Mouse (Mus musculus): ENCODE measurements around the gene Gm13279.
A peak's percentile ranks its signal among the peaks of the same experiment; 100 is the strongest.
"Not testable (repeated sequence)": the region's sequence is repeated elsewhere in the genome, so short reads cannot be mapped to it uniquely, and the experiment has no call there.

Gm13279 gene

GRCm38 (mm10) chr4:88799365-88799764 lies 2.2 kb downstream of the Gm13279 start, which contains the start of gene Gm13285:
Gene Gm13285, plus strand, starts transcription at chr4:88799665.
- DNase-seq = not testable (repeated sequence)

DNA sequence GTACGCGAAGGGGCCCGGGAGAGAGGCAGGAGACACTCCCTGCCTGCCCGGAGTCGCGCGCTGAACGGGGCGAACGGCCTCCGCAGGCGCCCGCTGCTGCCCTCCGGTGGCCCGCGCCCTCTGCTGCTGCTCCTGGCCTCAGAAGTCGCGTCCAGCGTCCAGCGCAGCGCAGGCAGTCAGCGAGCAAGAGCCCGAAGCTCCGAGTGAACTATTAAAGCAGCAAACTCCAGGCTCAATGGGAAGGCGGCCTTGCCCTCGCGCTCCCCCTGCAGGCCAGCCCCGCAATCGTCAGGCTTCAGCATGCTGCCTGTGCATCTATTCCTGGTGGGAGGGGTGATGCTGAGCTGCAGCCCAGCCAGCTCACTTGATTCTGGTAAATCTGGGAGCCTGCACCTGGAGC lies 5.8 kb downstream of the Gm13279 start, which contains the start of gene Gm13287:
Gm13287 (plus strand) TSS at position 301 of the 400 bp plus-strand sequence.
- DNase-seq = not testable (repeated sequence)

DNA sequence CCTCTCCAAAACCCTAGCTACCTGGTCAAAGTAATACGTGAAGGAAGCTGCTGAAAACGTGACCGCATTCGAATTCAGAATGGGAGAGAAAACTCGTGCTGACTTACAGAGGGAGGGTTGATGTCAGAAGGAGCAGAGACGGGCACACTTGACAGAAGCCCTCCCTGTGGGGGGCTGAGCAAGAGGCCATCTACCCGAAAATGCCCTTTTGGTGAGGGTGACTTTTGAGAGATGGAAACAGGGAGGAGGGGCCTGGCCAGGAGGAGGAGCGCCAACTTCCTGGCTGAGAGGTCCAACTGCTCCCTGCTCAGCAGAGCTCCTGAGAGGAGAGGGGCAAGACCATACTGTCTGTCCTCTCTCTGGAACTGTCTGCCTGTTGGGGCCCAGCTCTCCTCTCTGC lies 8.0 kb downstream of the Gm13279 start, which contains the start of gene Gm13288:
Gm13288 (plus strand) TSS at position 301 of the 400 bp plus-strand sequence.
- DNase-seq = not testable (repeated sequence)

DNA sequence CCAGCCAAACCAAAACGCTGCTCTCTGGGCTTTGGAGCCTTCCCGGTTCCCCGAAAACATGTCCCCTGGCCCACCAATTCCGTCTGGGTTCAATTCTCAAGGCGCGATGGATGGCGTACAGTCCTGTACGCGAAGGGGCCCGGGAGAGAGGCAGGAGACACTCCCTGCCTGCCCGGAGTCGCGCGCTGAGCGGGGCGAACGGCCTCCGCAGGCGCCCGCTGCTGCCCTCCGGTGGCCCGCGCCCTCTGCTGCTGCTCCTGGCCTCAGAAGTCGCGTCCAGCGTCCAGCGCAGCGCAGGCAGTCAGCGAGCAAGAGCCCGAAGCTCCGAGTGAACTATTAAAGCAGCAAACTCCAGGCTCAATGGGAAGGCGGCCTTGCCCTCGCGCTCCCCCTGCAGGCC lies 8.6 kb downstream of the Gm13279 start:
- DNase-seq = peak in 1 of 2 experiments; percentile 13

DNA sequence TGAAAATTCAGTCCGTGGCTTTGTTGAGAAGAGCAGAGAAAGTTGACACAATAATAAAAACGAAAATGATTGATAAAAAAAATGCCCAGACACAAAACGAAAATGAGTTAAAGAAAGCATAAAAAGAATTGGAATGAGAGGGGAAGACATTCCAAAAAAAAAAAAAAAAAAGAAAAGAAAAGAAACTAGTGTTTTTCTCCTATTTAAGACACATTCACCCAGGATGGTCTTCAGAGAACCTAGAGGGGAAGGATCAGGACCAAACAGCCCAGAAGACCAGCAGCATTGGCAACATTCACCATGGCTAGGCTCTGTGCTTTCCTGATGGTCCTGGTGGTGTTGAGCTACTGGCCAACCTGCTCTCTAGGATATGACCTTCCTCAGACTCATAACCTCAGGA lies 18.7 kb downstream of the Gm13279 start, which contains the start of gene Ifna7:
Ifna7 (plus strand) TSS at position 301 of the 400 bp plus-strand sequence.
- no peak for DNase-seq

GRCm38 (mm10) chr4:88819659-88820058 lies 22.5 kb downstream of the Gm13279 start, which contains the start of gene Ifna11:
Gene Ifna11, plus strand, starts transcription at chr4:88819959.
- no peak for DNase-seq

DNA sequence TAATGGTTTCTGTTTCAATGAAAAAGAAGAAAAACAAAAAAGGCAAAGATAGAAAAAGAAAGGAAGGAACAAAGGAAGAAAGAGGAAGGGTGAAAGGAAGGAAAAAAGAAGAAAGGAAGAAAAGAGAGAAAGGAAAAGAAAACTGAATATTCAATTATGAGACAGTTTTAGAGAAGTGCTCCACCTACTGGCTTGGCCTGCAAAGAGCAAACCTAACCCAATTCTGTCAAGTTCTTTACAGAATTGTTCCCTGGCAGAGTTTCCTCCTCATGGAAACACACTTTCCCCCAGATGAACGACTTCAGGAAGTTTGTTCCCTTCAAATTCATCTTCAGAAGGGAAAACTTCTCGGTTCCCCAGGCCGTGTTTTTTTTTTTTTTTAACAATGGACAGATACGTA lies 25.8 kb downstream of the Gm13279 start:
- DNase-seq = no peak

GRCm38 (mm10) chr4:88827116-88827515 lies 29.9 kb downstream of the Gm13279 start, which contains the start of gene Ifna6:
Gene Ifna6, plus strand, starts transcription at chr4:88827416.
- DNase-seq = not testable (repeated sequence)

DNA sequence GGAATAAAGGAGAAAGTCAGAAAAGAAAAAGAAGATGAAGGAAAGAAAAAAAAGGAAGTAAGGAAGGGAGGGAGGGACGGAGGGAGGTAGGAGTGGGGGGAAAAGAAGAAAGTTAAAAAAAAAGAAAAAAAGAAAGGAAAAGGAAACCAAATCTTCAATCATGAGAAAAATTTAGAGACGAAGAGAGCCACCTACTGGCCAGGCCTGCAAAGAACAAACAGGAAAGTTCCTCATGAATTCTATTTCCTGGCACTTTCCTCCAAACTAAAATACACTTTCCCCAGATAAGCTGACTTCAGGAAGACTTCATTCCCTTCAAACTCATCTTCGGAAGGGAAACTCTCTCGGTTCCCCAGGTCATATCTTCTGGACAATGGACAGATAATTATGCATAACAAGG lies 33.3 kb downstream of the Gm13279 start:
- DNase-seq = peak; percentile 22 to 48

DNA sequence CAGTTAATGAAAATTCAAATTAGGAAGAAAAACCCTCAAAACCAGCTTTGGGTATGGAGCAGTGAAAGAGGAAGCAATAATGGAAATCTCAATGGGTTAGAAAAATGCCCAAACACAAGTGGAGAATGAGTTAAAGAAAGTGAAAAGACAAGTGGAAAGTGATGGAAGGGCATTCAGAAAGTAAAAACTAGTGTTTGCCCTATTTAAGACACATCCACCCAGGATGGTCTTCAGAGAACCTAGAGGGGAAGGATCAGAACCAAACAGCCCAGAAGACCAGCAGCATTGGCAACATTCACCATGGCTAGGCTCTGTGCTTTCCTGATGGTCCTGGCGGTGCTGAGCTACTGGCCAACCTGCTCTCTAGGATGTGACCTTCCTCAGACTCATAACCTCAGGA lies 38.0 kb downstream of the Gm13279 start, which contains the start of gene Ifna5:
Ifna5 (plus strand) TSS at position 301 of the 400 bp plus-strand sequence.
- not testable (repeated sequence) for DNase-seq

DNA sequence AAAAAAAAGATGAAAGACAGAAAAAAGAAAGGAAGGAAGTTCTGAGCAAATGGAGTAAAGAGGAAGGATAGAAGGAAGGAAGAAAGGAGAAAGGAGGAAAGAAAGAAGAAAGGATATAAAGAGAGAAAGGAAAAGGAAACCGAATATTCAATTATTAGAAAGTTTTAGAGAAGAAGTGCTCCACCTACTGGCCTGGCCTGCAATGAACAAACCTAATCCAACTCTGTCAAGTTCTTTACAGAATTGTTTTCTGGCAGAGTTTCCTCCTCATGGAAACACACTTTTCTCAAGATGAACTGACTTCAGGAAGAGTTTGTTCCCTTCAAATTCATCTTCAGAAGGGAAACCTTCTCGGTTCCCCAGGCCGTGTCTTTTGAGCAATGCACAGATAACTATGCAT lies 41.6 kb downstream of the Gm13279 start:
- DNase-seq = no peak

DNA sequence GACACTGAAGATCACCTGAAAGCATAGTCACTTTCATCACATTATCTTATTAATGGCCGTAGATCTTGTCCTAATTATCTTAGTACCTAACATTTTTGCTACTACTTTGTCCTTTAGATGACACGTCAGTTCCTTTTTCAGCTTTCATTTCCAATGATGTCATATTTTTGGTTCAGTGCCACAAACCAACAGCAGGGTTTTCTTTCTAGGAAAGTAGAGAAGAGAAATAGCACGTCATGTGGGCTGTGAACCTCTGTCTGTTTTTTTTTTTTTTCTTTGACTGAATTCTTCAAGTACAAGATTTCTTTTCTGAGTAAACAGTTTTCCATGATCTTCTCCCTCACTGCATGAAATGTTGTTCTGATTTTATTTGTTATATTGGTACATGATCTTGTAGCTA lies 42.9 kb downstream of the Gm13279 start:
- no peak for DNase-seq

DNA sequence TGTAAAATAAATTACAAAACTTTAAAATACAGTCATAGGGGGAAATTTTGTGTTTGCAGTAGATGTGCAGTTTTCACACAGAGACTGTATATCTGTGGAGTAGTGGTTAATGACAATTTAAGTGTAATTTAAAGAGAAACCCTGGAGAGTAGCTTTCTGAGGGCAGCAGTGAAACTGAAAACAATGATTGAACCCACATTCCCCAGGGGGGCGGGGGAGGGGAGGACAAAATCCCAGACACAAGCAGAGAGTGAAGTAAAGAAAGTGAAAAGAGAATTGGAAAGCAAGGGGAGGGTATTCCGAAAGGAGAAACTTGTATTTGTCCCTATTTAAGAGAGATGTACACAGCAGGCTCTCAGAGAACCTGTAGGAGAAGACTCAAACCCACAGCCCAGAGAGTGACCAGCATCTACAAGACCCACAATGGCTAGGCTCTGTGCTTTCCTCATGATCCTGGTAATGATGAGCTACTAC lies 44.3 kb downstream of the Gm13279 start, which contains the start of gene Ifna4:
Ifna4 (plus strand) TSS at position 424 of the 474 bp plus-strand sequence.
- DNase-seq = no peak

GRCm38 (mm10) chr4:88845334-88845733 lies 48.1 kb downstream of the Gm13279 start:
- no peak for DNase-seq

Data from thymus, postnatal 36 days (tissue).